Mouse (Mus musculus) CH12.LX (cell line): ENCODE data around the gene Ankrd31. TPM values are rescaled to one million over a fixed set of nuclear protein-coding genes. Genes with fewer than 3 reads are reported as not detected.

Source experiments
- DNase-seq: peaks from one replicate; pipeline ENCODE4 v3.0.0-alpha.2; 2013; ENCODE audit errors: extremely low read depth
- H3K27ac ChIP-seq: 2 replicates; pipeline ENCODE4 v1.5.1; 2012; ENCODE audit warnings: low read depth, mild to moderate bottlenecking, control low read depth, moderate library complexity; ENCODE audit not compliant: insufficient read depth
- H3K27me3 ChIP-seq: replicated peaks from 2 replicates; pipeline ENCODE3; 2012; ENCODE audit warnings: inconsistent platforms
- H3K36me3 ChIP-seq, 2 experiments: replicated peaks in 1 of 2; 2 replicates each; pipeline versions ENCODE3 to v1.6.1; 2012; ENCODE audit warnings: inconsistent platforms in 1 of 2, low read length in 1 of 2, mild to moderate bottlenecking in 1 of 2, mixed read lengths in 1 of 2, moderate library complexity in 1 of 2; ENCODE audit not compliant: control insufficient read depth in 1 of 2, insufficient read depth in 1 of 2
- H3K4me1 ChIP-seq, 2 experiments: 2 replicates each; pipeline ENCODE4 v1.6.1; 2012; ENCODE audit warnings: inconsistent platforms in 1 of 2, moderate library complexity in 1 of 2; ENCODE audit not compliant: insufficient read depth in 2 of 2, control insufficient read depth in 1 of 2
- H3K4me2 ChIP-seq: 2 replicates; pipeline ENCODE4 v1.6.1; 2012; ENCODE audit warnings: low read depth, mild to moderate bottlenecking, control low read depth; ENCODE audit not compliant: poor library complexity, insufficient read depth, severe bottlenecking
- H3K4me3 ChIP-seq, 3 experiments: fragments of 150-350 bp in 1 of 3; sonication (generic) in 1 of 3; replicated peaks in 1 of 3; 2 replicates each; pipeline versions ENCODE3 to v1.5.1; 2011 to 2012; ENCODE audit warnings: low read depth in 2 of 3, low read length in 2 of 3, mild to moderate bottlenecking in 2 of 3, moderate library complexity in 2 of 3, control low read depth in 1 of 3, improper control_type of control experiment in 1 of 3, inconsistent platforms in 1 of 3, mixed read lengths in 1 of 3; ENCODE audit not compliant: poor library complexity in 1 of 3
- H3K79me2 ChIP-seq: replicated peaks from 2 replicates; pipeline ENCODE4 v1.6.1; 2012; ENCODE audit warnings: mild to moderate bottlenecking, moderate library complexity; ENCODE audit not compliant: control insufficient read depth, poor library complexity, insufficient read depth, severe bottlenecking; ENCODE audit errors: extremely low read depth
- H3K9ac ChIP-seq: 2 replicates; pipeline ENCODE4 v1.6.1; 2012; ENCODE audit warnings: low read depth, mild to moderate bottlenecking, control low read depth, moderate library complexity; ENCODE audit not compliant: insufficient read depth
- H3K9me3 ChIP-seq: replicated peaks from 2 replicates; pipeline ENCODE3; 2012; ENCODE audit warnings: low read length, inconsistent platforms, mixed read lengths
- BHLHE40 ChIP-seq: IDR thresholded peaks from 2 replicates; pipeline ENCODE4 v1.6.1; 2011; ENCODE audit warnings: mild to moderate bottlenecking, low read depth, low read length, improper control_type of control experiment
- CHD1 ChIP-seq: IDR thresholded peaks from 2 replicates; pipeline ENCODE4 v1.6.1; 2012; ENCODE audit warnings: low read depth, low read length, improper control_type of control experiment, inconsistent platforms
- EP300 ChIP-seq: IDR thresholded peaks from 2 replicates; pipeline ENCODE4 v1.6.1; 2011; ENCODE audit warnings: low read length, improper control_type of control experiment
- ETS1 ChIP-seq: conservative IDR thresholded peaks from 2 replicates; pipeline ENCODE4 v1.6.1; 2012; ENCODE audit warnings: low read depth, mild to moderate bottlenecking, inconsistent platforms, low read length, improper control_type of control experiment, moderate library complexity
- GABPA ChIP-seq: IDR thresholded peaks from 2 replicates; pipeline ENCODE4 v1.6.1; 2012; ENCODE audit warnings: low read depth, low read length, improper control_type of control experiment, inconsistent platforms; ENCODE audit not compliant: insufficient replicate concordance
- HCFC1 ChIP-seq: IDR thresholded peaks from 2 replicates; pipeline ENCODE4 v1.6.1; 2012; ENCODE audit warnings: low read depth, mild to moderate bottlenecking, inconsistent platforms, low read length, improper control_type of control experiment
- IRF4 ChIP-seq: IDR thresholded peaks from 2 replicates; pipeline ENCODE4 v1.6.1; 2014; ENCODE audit warnings: low read depth, mild to moderate bottlenecking, inconsistent platforms, low read length, improper control_type of control experiment
- JUND ChIP-seq: conservative IDR thresholded peaks from 2 replicates; pipeline ENCODE4 v1.6.1; 2011; ENCODE audit warnings: low read depth, low read length, improper control_type of control experiment
- MAX ChIP-seq: IDR thresholded peaks from 2 replicates; pipeline ENCODE4 v1.6.1; 2011; ENCODE audit warnings: low read length, improper control_type of control experiment
- MAZ ChIP-seq: IDR thresholded peaks from 2 replicates; pipeline ENCODE4 v1.6.1; 2012; ENCODE audit warnings: low read depth, mild to moderate bottlenecking, inconsistent platforms, low read length, improper control_type of control experiment, moderate library complexity
- NRF1 ChIP-seq: IDR thresholded peaks from 2 replicates; pipeline ENCODE4 v1.6.1; 2014; ENCODE audit warnings: low read depth, mild to moderate bottlenecking, inconsistent platforms, low read length, improper control_type of control experiment, moderate library complexity
- RAD21 ChIP-seq: IDR thresholded peaks from 2 replicates; pipeline ENCODE4 v1.6.1; 2011; ENCODE audit warnings: low read depth, mild to moderate bottlenecking, low read length, improper control_type of control experiment, moderate library complexity
- RCOR1 ChIP-seq: conservative IDR thresholded peaks from 2 replicates; pipeline ENCODE4 v1.6.1; 2012; ENCODE audit warnings: low read depth, mild to moderate bottlenecking, inconsistent platforms, low read length, improper control_type of control experiment
- SIN3A ChIP-seq: IDR thresholded peaks from 2 replicates; pipeline ENCODE4 v1.6.1; 2012; ENCODE audit warnings: low read length, improper control_type of control experiment, inconsistent platforms
- TCF12 ChIP-seq: IDR thresholded peaks from 2 replicates; pipeline ENCODE4 v1.6.1; 2014; ENCODE audit warnings: low read depth, mild to moderate bottlenecking, inconsistent platforms, low read length, improper control_type of control experiment
- USF2 ChIP-seq: conservative IDR thresholded peaks from 2 replicates; pipeline ENCODE4 v1.6.1; 2011; ENCODE audit warnings: low read depth, low read length, improper control_type of control experiment
- ZKSCAN1 ChIP-seq: IDR thresholded peaks from 2 replicates; pipeline ENCODE4 v1.6.1; 2012; ENCODE audit warnings: low read depth, inconsistent platforms, low read length, improper control_type of control experiment, borderline replicate concordance
- ZNF384 ChIP-seq: IDR thresholded peaks from 2 replicates; pipeline ENCODE4 v1.6.1; 2012; ENCODE audit warnings: low read depth, low read length, improper control_type of control experiment, inconsistent platforms
- dilution Hi-C: fragments of 300-500 bp; cut with MboI; formaldehyde crosslinking; loops from 2 replicates; pipeline ENCODE4 v1.14.3; 2020; ENCODE audit warnings: low sequenced_read_pairs; ENCODE audit not compliant: extremely low pct_unique_long_range_greater_than_20kb, extremely low pct_ligation_motif_present
- in situ Hi-C: fragments of 300-500 bp; cut with MboI; formaldehyde crosslinking; loops from 3 replicates; pipeline ENCODE4 v1.14.3; 2019; ENCODE audit warnings: low sequenced_read_pairs, low pct_ligation_motif_present, low pct_unique_long_range_greater_than_20kb, mixed read lengths
- polyA plus RNA-seq: library from polyadenylated mRNA; unstranded; fragments of >175 nt; gene quantifications from 2 replicates; pipeline ENCODE4 v1.2.1, GENCODE M21; 2012; ENCODE audit warnings: low read depth; ENCODE audit not compliant: insufficient read length
- total RNA-seq, 2 experiments: library from RNA; depleted of rRNA; stranded (reverse); fragments of 300-350 nt in 1 of 2; fragments of >200 nt in 1 of 2; gene quantifications; 2 replicates each; pipeline ENCODE4 v1.2.3; 2012 to 2014

The Ankrd31 gene
- total and polyA plus RNA-seq, 3 experiments, result not detected

DNA sequence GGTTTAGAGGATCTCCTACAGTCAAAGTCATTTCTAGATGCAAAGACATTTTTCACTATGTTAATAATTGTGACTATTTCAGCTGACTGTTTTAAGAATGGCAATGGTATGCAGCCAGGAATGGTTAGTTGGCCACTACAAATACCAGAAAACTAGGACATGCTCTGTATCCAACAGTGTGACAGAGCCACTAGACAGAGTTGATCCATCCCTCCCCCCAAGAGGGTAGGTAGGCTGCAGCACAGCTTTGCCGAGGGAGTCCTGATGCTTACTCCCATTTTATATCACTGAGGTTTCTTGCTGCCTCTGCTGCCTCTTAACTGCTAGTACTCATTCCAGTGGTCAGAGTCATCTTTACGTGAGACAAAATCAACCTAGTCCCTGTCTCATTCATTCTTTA is 147.1 kb downstream of the Ankrd31 start:
- dilution Hi-C loops (no loop called here), in situ Hi-C loops (no loop called here)
- Histone ChIP-seq H3K27me3 (no peaks in the 10 kb centered on the region), H3K9ac (no peak overlapping the region), H3K27ac (no peak overlapping the region), H3K4me2 (no peak overlapping the region), H3K9me3 (no peaks in the 10 kb centered on the region), H3K4me1 (no peaks in the 10 kb centered on the region), H3K79me2 (no peaks in the 10 kb centered on the region), H3K36me3 (no peaks in the 10 kb centered on the region), H3K4me3 (no peak overlapping the region)
- no peak for TF ChIP-seq GABPA
- no peak for TF ChIP-seq MAZ
- no peak for TF ChIP-seq TCF12
- no peak for TF ChIP-seq MAX
- TF ChIP-seq ETS1, result no peak
- no peak for TF ChIP-seq RCOR1
- TF ChIP-seq EP300, result no peak
- no peak for TF ChIP-seq IRF4
- TF ChIP-seq NRF1, result no peak
- no peak for TF ChIP-seq USF2
- no peak for TF ChIP-seq SIN3A
- TF ChIP-seq ZNF384, result no peak
- TF ChIP-seq HCFC1, result no peak
- no peak for TF ChIP-seq RAD21
- no peak for TF ChIP-seq JUND
- no peak for DNase-seq

DNA sequence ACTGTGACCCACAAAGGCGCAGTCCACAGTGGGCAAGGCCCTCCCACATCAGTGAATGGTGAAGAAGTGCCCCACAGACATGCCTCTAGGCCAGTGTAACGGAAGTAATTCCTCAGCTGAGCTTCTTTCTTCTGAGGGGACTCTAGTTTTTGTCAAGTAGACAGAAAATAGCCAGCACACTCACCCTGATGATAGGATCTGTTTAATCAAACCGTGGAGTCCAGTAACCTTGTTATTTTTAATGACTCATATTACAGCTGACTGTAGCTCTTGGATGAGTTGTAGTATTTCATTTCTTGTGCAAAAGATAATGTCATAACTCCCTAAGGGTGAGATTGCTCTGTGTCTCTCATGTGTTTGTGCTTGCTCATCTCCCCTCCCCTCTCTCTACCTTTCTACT is 158.6 kb downstream of the Ankrd31 start:
- TF ChIP-seq ZKSCAN1 (no peak), CHD1 (no peak), BHLHE40 (no peak)
- in situ Hi-C loops (no loop called here), dilution Hi-C loops (no loop called here)
- Histone ChIP-seq H3K27ac (no peak overlapping the region), H3K79me2 (no peaks in the 10 kb centered on the region), H3K9me3 (no peaks in the 10 kb centered on the region), H3K27me3 (no peaks in the 10 kb centered on the region), H3K4me2 (no peak overlapping the region), H3K4me1 (no peaks in the 10 kb centered on the region), H3K9ac (no peak overlapping the region), H3K36me3 (no peaks in the 10 kb centered on the region), H3K4me3 (no peak overlapping the region)
- no peak for DNase-seq
